Mouse (Mus musculus) spleen, postnatal 0 days (tissue): ENCODE results near the gene Foxd3. TPM values are rescaled to one million over a fixed set of nuclear protein-coding genes. Genes with fewer than 3 reads are reported as not detected.

Experiments
- polyA plus RNA-seq: library from polyadenylated mRNA; unstranded; fragments of >200 nt; fragmentation: Nextera tagmentation; extraction: Ambion mirVana; gene quantifications from 2 replicates; pipeline ENCODE4 v1.2.1, GENCODE M21; 2015

The Foxd3 gene
- not detected in 2 replicates for polyA plus RNA-seq

GRCm38 (mm10) chr4:99655937-99656604 is at the start of gene Foxd3:
Gene Foxd3 (plus strand): TSS chr4:99656299.

Other genes starting within 250 kb of the Foxd3 start
- 11.3 and 12.2 TPM in 2 replicates for gene Alg6, start 59.4 kb downstream of the Foxd3 start, polyA plus RNA-seq
- 9.6 TPM in 2 replicates for gene Efcab7, start 172.9 kb downstream of the Foxd3 start, polyA plus RNA-seq